Mouse (Mus musculus) heart, postnatal 0 days (tissue): ENCODE data around the gene Pdzd7. TPM values are rescaled to one million over a fixed set of nuclear protein-coding genes. Genes with fewer than 3 reads are reported as not detected.

ENCODE experiments used
- ATAC-seq: fragments of 200-750 bp; cut with Nextera tagmentation; 2 replicates; pipeline ENCODE4 v1.8.0; 2017; ENCODE audit warnings: low read depth, moderate number of reproducible peaks, moderate library complexity; ENCODE audit not compliant: insufficient read depth
- DNase-seq: peaks from one replicate; pipeline ENCODE4 v3.0.0-alpha.2; 2016; ENCODE audit warnings: low spot score
- H3K27ac ChIP-seq: fragments of 300-500 bp; sonication (generic); 2 replicates; pipeline ENCODE4 v1.5.1; 2014; ENCODE audit warnings: low read depth, mild to moderate bottlenecking
- H3K27me3 ChIP-seq: fragments of 300-500 bp; sonication (generic); 2 replicates; pipeline ENCODE4 v1.6.1; 2014; ENCODE audit warnings: low read length, mixed read lengths; ENCODE audit not compliant: control insufficient read depth, insufficient read depth
- H3K36me3 ChIP-seq: fragments of 300-500 bp; sonication (generic); replicated peaks from 2 replicates; pipeline ENCODE4 v1.6.1; 2014; ENCODE audit warnings: low read length, mixed read lengths; ENCODE audit not compliant: control insufficient read depth, insufficient read depth
- H3K4me1 ChIP-seq: fragments of 300-500 bp; sonication (generic); 2 replicates; pipeline ENCODE4 v1.6.1; 2014; ENCODE audit warnings: antibody characterized with exemption; ENCODE audit not compliant: control insufficient read depth, insufficient read depth
- H3K4me2 ChIP-seq: fragments of 300-500 bp; sonication (generic); 2 replicates; pipeline ENCODE4 v1.6.1; 2014; ENCODE audit warnings: low read depth, mild to moderate bottlenecking, low read length, moderate library complexity
- H3K4me3 ChIP-seq: fragments of 300-500 bp; sonication (generic); 2 replicates; pipeline ENCODE4 v1.5.1; 2014; ENCODE audit warnings: low read depth, low read length
- H3K9ac ChIP-seq: fragments of 300-500 bp; sonication (generic); replicated peaks from 2 replicates; pipeline ENCODE4 v1.6.1; 2014; ENCODE audit warnings: low read depth, low read length, mixed read lengths
- H3K9me3 ChIP-seq: fragments of 300-500 bp; sonication (generic); replicated peaks from 2 replicates; pipeline ENCODE4 v1.6.1; 2016; ENCODE audit warnings: low read length; ENCODE audit not compliant: control insufficient read depth
- CTCF ChIP-seq: IDR thresholded peaks from 2 replicates; pipeline ENCODE4 v1.5.1; 2016; ENCODE audit warnings: antibody characterized with exemption, control low read depth, low read depth
- EP300 ChIP-seq: IDR thresholded peaks from 2 replicates; pipeline ENCODE4 v1.6.1; 2016; ENCODE audit warnings: antibody characterized with exemption, low read depth
- WGBS: fragments of 180-500 bp; shearing (Covaris S2); extraction: QIAGEN DNeasy Blood & Tissue Kit; methylation state at CpG from one replicate; pipeline ENCODE4 v1.1.7; 2014; 5-methylcytosine and 5-hydroxymethylcytosine counted together
- polyA plus RNA-seq: library from polyadenylated mRNA; unstranded; fragments of >200 nt; fragmentation: Nextera tagmentation; extraction: Ambion mirVana; gene quantifications from 2 replicates; pipeline ENCODE4 v1.2.1, GENCODE M21; 2015
- total RNA-seq: library from RNA; depleted of rRNA; stranded (reverse); fragments of >200 nt; gene quantifications from 2 replicates; pipeline ENCODE4 v1.2.3, GENCODE M21; 2014; ENCODE audit warnings: low replicate concordance

Pdzd7 gene
- total and polyA plus RNA-seq, 2 experiments from 2014 or later = 0.10 to 0.65 TPM

GRCm38 (mm10) chr19:45075323-45076035, 30.0 kb upstream of the Pdzd7 start:
- peak overlapping the region; percentile 99 for H3K27ac ChIP-seq
- DNase-seq (no peak), ATAC-seq (peak; percentile 40)
- peak overlapping the region; percentile 100 for H3K4me2 ChIP-seq
- peaks cover 27% of the 10 kb centered on the region for H3K27me3 ChIP-seq
- H3K9ac ChIP-seq = peak overlapping the region; percentile 93
- H3K9me3 ChIP-seq = no peaks in the 10 kb centered on the region
- 1% methylated on average over 32 of the region's 32 CpGs for WGBS
- peaks cover 25% of the 10 kb centered on the region for H3K4me1 ChIP-seq
- TF ChIP-seq EP300 (no peak), CTCF (no peak)
- H3K4me3 ChIP-seq = peak overlapping the region; percentile 77
- no peaks in the 10 kb centered on the region for H3K36me3 ChIP-seq

GRCm38 (mm10) chr19:45074580-45075322, 29.2 kb upstream of the Pdzd7 start, which contains the start of gene Kazald1:
Kazald1 (plus strand) TSS chr19:45075241.
- peak within 1 kb of the TSS; percentile 99 for H3K27ac ChIP-seq
- ATAC-seq (peak; percentile 86), DNase-seq (peak; percentile 96)
- no peaks in the 10 kb centered on the region for H3K9me3 ChIP-seq
- H3K4me3 ChIP-seq = peak within 1 kb of the TSS; percentile 77
- peak; percentile 95 for TF ChIP-seq EP300
- no peak for TF ChIP-seq CTCF
- H3K9ac ChIP-seq = peak within 1 kb of the TSS; percentile 93
- under 1% methylated on average over 45 of the region's 45 CpGs for WGBS
- H3K27me3 ChIP-seq = peaks cover 27% of the 10 kb centered on the region
- H3K36me3 ChIP-seq = no peaks in the 10 kb centered on the region
- peak within 1 kb of the TSS; percentile 100 for H3K4me2 ChIP-seq
- H3K4me1 ChIP-seq = peaks cover 17% of the 10 kb centered on the region

- no peaks in the 10 kb centered on the region for H3K36me3 ChIP-seq
- H3K27ac ChIP-seq = peak overlapping the region; percentile 99
- peak; percentile 42; the same call in 1 of the 2 replicates for ATAC-seq
- peaks cover 17% of the 10 kb centered on the region; the same call in 1 of the 2 replicates for H3K4me1 ChIP-seq
- peak; percentile 83 for DNase-seq
- H3K4me2 ChIP-seq = peak overlapping the region; percentile 100
- WGBS = 5% methylated on average over 20 of the region's 20 CpGs
- H3K9ac ChIP-seq = peak overlapping the region; percentile 93
- TF ChIP-seq CTCF (peak; percentile 78), EP300 (no peak)
- peaks cover 26% of the 10 kb centered on the region for H3K27me3 ChIP-seq
- H3K9me3 ChIP-seq = no peaks in the 10 kb centered on the region
- peak overlapping the region; percentile 77 for H3K4me3 ChIP-seq
Observed at GRCm38 (mm10) chr19:45073871-45074542, 28.5 kb upstream of the Pdzd7 start.

GRCm38 (mm10) chr19:45067758-45068510, 22.4 kb upstream of the Pdzd7 start:
- H3K9me3 ChIP-seq = no peaks in the 10 kb centered on the region
- no peak overlapping the region for H3K4me2 ChIP-seq
- H3K36me3 ChIP-seq = no peaks in the 10 kb centered on the region
- no peak overlapping the region for H3K27ac ChIP-seq
- no peak for ATAC-seq
- peaks cover 42% of the 10 kb centered on the region for H3K27me3 ChIP-seq
- WGBS = 76% methylated on average over 7 of the region's 7 CpGs
- TF ChIP-seq EP300 (no peak), CTCF (no peak)
- H3K4me1 ChIP-seq = no peaks in the 10 kb centered on the region
- DNase-seq = no peak
- no peak overlapping the region for H3K4me3 ChIP-seq
- H3K9ac ChIP-seq = no peak overlapping the region

GRCm38 (mm10) chr19:45067170-45067569, 21.7 kb upstream of the Pdzd7 start:
- H3K27me3 ChIP-seq = peaks cover 42% of the 10 kb centered on the region
- TF ChIP-seq CTCF = no peak
- TF ChIP-seq EP300 = no peak
- no peaks in the 10 kb centered on the region for H3K9me3 ChIP-seq
- no peak for ATAC-seq
- 37% methylated on average over 17 of the region's 17 CpGs for WGBS
- H3K4me2 ChIP-seq = no peak overlapping the region
- H3K9ac ChIP-seq = no peak overlapping the region
- H3K27ac ChIP-seq = no peak overlapping the region
- no peak overlapping the region for H3K4me3 ChIP-seq
- no peak for DNase-seq
- no peaks in the 10 kb centered on the region for H3K4me1 ChIP-seq
- no peaks in the 10 kb centered on the region for H3K36me3 ChIP-seq
